Mouse (Mus musculus): ENCODE data around the gene Setdb2. TPM values are rescaled to one million over a fixed set of nuclear protein-coding genes. Genes with fewer than 3 reads are reported as not detected.
A peak's percentile ranks its signal among the peaks of the same experiment; 100 is the strongest.

Setdb2 gene
- 13.4 and 14.1 TPM in 2 replicates for polyA plus RNA-seq (2012; rRNA removed)

DNA sequence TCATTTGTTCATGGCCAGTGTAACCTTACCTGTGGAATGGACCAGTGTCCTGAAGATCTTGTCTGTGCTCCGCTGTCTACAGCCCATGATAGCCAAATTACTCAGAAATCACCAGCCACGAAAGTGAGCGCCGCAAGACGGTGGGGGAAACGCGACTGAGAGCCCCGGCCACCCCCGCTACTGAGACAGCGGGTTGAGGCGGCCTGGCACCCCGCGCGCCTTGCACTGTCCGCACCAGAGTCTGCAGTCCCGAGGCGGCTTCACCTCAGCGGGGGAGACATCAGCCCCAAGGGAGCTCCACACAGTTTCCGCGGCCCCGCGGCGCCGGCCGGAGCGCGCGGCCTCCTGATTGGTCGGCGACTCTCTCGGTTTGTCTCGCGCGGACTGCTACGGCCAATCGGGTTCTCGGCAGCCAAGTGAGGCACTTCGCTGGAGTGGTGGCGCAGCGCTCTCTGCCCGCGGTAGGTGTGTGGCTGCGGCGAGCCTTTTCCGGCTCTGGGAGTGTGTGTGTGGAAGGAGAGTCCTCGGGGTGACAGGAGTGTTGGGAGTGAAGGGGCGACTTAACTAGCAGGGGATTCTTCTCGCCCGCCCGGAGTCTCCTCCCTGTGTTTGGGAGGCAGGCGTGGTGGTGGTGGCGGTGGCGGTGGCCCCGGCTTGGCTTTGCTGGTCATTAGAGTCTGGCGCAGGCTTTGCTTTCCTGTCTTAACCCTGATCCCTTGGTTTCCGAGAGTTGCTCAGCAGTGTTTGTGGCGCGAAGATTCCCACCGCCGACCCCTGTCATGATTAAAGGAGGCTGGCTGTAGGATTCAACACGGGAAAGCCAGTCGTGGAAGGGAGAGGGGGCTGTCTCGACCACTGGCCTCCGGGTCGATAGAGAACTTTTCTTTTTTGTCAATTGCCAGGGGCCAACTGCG, at the start of gene Setdb2, which contains the start of gene Cab39l:
Gene Setdb2 (minus strand): TSS at position 327 of the 914 bp plus-strand sequence.
Gene Cab39l (plus strand): TSS at position 415 of the 914 bp plus-strand sequence.
- Histone ChIP-seq H3K4me3 (ENCODE audit: extremely low read depth, insufficient read depth, insufficient read length) (peak within 1 kb of the TSS; percentile 97), H3K27me3 (ENCODE audit: control insufficient read depth, insufficient read depth, low read length) (no peaks in the 10 kb centered on the region), H3K4me1 (ENCODE audit: control insufficient read depth, insufficient read depth, insufficient read length) (peaks cover 5% of the 10 kb centered on the region; the same call in 1 of the 2 replicates), H3K27ac (ENCODE audit: insufficient read depth, low read length) (peak within 1 kb of the TSS; percentile 96), H3K36me3 (ENCODE audit: control insufficient read depth, insufficient read depth, low read length) (peaks cover 2% of the 10 kb centered on the region)
- WGBS, result under 1% methylated on average over 66 of the region's 66 CpGs
- peak; percentile 89 for TF ChIP-seq POLR2A (IDR thresholded peaks at IDR 0.05; ENCODE audit: low read depth, low read length)
- no peak for TF ChIP-seq CTCF (IDR thresholded peaks at IDR 0.05; ENCODE audit: extremely low read depth, insufficient read depth, insufficient read length, insufficient replicate concordance)
- peak; percentile 82 to 97 for DNase-seq (ENCODE audit: low read depth in 1 of 2, low spot score in 2 of 2)

DNA sequence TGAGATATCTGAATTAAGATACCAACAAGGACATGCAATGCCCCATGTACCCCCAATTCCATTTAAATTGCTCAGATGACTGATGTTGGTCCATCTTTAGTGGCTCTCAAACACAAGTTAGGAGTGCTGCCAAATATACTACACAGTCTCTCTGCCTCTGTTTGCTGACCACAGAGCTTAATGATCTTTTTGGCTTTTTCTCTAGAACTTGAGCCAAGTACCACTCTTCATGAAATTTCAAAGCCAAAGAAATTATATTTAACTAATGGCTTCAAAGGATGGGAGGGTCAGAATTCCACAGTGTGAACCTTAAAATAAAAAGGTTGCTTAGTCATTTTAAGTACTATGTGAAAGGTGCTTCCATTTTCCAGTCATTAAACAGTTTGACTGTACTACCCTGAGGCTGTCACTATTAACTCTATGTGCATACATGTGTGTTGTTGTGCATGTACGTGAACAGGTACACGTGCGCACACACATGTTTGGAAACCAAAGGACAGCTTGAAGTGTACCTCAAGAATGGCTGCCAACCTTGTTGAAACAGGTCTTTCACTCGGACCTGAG, 44.6 kb upstream of the Setdb2 start:
- WGBS, result 97% methylated on average over 4 of the region's 4 CpGs
- H3K4me1 ChIP-seq (ENCODE audit: control insufficient read depth, insufficient read depth, insufficient read length), result no peaks in the 10 kb centered on the region
- H3K4me3 ChIP-seq (ENCODE audit: extremely low read depth, insufficient read depth, insufficient read length), result no peak overlapping the region
- H3K27ac ChIP-seq (ENCODE audit: insufficient read depth, low read length), result no peak overlapping the region
- no peaks in the 10 kb centered on the region for H3K36me3 ChIP-seq (ENCODE audit: control insufficient read depth, insufficient read depth, low read length)
- H3K27me3 ChIP-seq (ENCODE audit: control insufficient read depth, insufficient read depth, low read length), result no peaks in the 10 kb centered on the region
- no peak for DNase-seq (ENCODE audit: low read depth in 1 of 2, low spot score in 2 of 2)
- TF ChIP-seq CTCF (IDR thresholded peaks at IDR 0.05; ENCODE audit: extremely low read depth, insufficient read depth, insufficient read length, insufficient replicate concordance), result no peak

DNA sequence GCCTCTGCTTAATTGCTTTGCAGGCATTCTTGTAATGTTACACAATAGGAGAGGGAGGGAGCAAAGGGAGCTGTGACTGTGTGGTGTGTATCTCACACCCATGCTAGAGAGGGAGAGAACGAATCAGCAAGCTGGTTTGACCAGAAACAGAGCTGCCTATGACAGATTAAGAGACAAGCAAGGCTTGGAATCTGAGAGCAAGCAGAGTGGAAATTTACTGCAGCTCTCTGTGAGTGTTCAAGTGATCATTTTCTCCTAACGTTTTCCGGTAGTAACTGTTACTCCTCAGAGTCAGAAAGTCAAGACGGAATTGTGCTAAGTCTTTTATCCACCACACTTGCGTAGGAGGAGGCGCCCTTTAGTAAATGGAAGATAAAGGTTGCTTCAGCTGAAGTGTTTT, 38.0 kb upstream of the Setdb2 start:
- no peaks in the 10 kb centered on the region for H3K27me3 ChIP-seq (ENCODE audit: control insufficient read depth, insufficient read depth, low read length)
- H3K4me1 ChIP-seq (ENCODE audit: control insufficient read depth, insufficient read depth, insufficient read length), result no peaks in the 10 kb centered on the region
- H3K36me3 ChIP-seq (ENCODE audit: control insufficient read depth, insufficient read depth, low read length), result no peaks in the 10 kb centered on the region
- 86% methylated on average over 6 of the region's 6 CpGs for WGBS
- TF ChIP-seq CTCF (IDR thresholded peaks at IDR 0.05; ENCODE audit: extremely low read depth, insufficient read depth, insufficient read length, insufficient replicate concordance) (no peak), POLR2A (IDR thresholded peaks at IDR 0.05; ENCODE audit: low read depth, low read length) (no peak)
- H3K4me3 ChIP-seq (ENCODE audit: extremely low read depth, insufficient read depth, insufficient read length), result no peak overlapping the region
- no peak for DNase-seq (ENCODE audit: low read depth in 1 of 2, low spot score in 2 of 2)
- no peak overlapping the region for H3K27ac ChIP-seq (ENCODE audit: insufficient read depth, low read length)

DNA sequence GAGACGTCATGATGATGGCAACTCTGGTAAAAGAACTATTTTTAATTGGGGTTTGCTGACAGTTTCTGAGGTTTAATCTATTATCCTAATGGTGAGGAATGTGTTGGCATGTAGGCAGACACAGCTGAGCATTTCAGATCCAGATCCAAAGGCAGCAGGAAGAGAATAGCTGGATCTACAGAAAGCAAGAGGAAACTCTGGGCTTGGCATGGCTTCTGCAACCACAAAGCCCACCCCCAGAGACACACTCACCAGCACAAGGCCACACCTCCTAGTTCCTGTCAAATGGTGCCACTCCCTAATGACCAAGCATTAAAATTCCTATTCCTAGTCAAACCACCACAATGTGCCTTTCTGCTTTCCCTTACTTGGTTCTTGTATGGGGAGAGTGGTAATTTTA, 30.1 kb upstream of the Setdb2 start:
- Histone ChIP-seq H3K4me1 (ENCODE audit: control insufficient read depth, insufficient read depth, insufficient read length) (no peaks in the 10 kb centered on the region), H3K27me3 (ENCODE audit: control insufficient read depth, insufficient read depth, low read length) (no peaks in the 10 kb centered on the region), H3K4me3 (ENCODE audit: extremely low read depth, insufficient read depth, insufficient read length) (no peak overlapping the region), H3K27ac (ENCODE audit: insufficient read depth, low read length) (no peak overlapping the region), H3K36me3 (ENCODE audit: control insufficient read depth, insufficient read depth, low read length) (peaks cover 5% of the 10 kb centered on the region)
- WGBS, result 75% methylated on average over 1 of the region's 1 CpGs
- no peak for DNase-seq (ENCODE audit: low read depth in 1 of 2, low spot score in 2 of 2)
- TF ChIP-seq POLR2A (IDR thresholded peaks at IDR 0.05; ENCODE audit: low read depth, low read length) (no peak), CTCF (IDR thresholded peaks at IDR 0.05; ENCODE audit: extremely low read depth, insufficient read depth, insufficient read length, insufficient replicate concordance) (no peak)

GRCm38 (mm10) chr14:59467798-59468197, 27.1 kb upstream of the Setdb2 start:
- whole genome bisulfite sequencing, result 73% methylated on average over 1 of the region's 1 CpGs
- H3K27ac ChIP-seq (ENCODE audit: insufficient read depth, low read length), result no peak overlapping the region
- DNase-seq (ENCODE audit: low read depth in 1 of 2, low spot score in 2 of 2), result no peak
- TF ChIP-seq CTCF (IDR thresholded peaks at IDR 0.05; ENCODE audit: extremely low read depth, insufficient read depth, insufficient read length, insufficient replicate concordance) (no peak), POLR2A (IDR thresholded peaks at IDR 0.05; ENCODE audit: low read depth, low read length) (no peak)
- no peak overlapping the region for H3K4me3 ChIP-seq (ENCODE audit: extremely low read depth, insufficient read depth, insufficient read length)
- H3K27me3 ChIP-seq (ENCODE audit: control insufficient read depth, insufficient read depth, low read length), result no peaks in the 10 kb centered on the region
- no peaks in the 10 kb centered on the region for H3K4me1 ChIP-seq (ENCODE audit: control insufficient read depth, insufficient read depth, insufficient read length)
- peaks cover 9% of the 10 kb centered on the region for H3K36me3 ChIP-seq (ENCODE audit: control insufficient read depth, insufficient read depth, low read length)

DNA sequence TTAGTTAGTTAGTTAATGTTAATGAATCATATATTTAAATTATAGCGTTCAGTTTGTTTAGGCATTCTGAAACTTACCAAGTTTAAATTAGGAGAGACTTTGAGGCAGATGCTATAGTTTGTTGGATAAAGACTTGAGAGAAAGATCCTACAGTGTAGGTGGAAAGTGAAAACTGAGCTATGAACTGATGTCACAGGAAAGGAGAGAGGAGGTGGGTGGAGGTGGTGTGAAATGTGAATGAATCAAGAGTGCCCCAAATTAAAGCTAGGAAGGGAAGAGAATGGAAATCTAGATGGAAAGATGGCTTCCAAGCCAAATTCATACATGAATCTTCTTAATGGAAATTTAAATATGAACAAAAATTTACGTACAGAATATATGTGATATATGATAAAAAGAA, 25.8 kb upstream of the Setdb2 start:
- Histone ChIP-seq H3K36me3 (ENCODE audit: control insufficient read depth, insufficient read depth, low read length) (peaks cover 17% of the 10 kb centered on the region), H3K27ac (ENCODE audit: insufficient read depth, low read length) (no peak overlapping the region), H3K4me3 (ENCODE audit: extremely low read depth, insufficient read depth, insufficient read length) (no peak overlapping the region), H3K4me1 (ENCODE audit: control insufficient read depth, insufficient read depth, insufficient read length) (no peaks in the 10 kb centered on the region), H3K27me3 (ENCODE audit: control insufficient read depth, insufficient read depth, low read length) (no peaks in the 10 kb centered on the region)
- WGBS, result 97% methylated on average over 2 of the region's 2 CpGs
- DNase-seq (ENCODE audit: low read depth in 1 of 2, low spot score in 2 of 2), result no peak
- TF ChIP-seq POLR2A (IDR thresholded peaks at IDR 0.05; ENCODE audit: low read depth, low read length) (no peak), CTCF (IDR thresholded peaks at IDR 0.05; ENCODE audit: extremely low read depth, insufficient read depth, insufficient read length, insufficient replicate concordance) (no peak)

GRCm38 (mm10) chr14:59447981-59448380, 7.3 kb upstream of the Setdb2 start:
- no peak for TF ChIP-seq POLR2A (IDR thresholded peaks at IDR 0.05; ENCODE audit: low read depth, low read length)
- H3K4me3 ChIP-seq (ENCODE audit: extremely low read depth, insufficient read depth, insufficient read length), result no peak overlapping the region
- DNase-seq (ENCODE audit: low read depth in 1 of 2, low spot score in 2 of 2), result no peak

More at GRCm38 (mm10) chr14:59447981-59448380, 7.3 kb upstream of the Setdb2 start:
- Histone ChIP-seq H3K36me3 (ENCODE audit: control insufficient read depth, insufficient read depth, low read length) (no peaks in the 10 kb centered on the region), H3K27ac (ENCODE audit: insufficient read depth, low read length) (no peak overlapping the region), H3K27me3 (ENCODE audit: control insufficient read depth, insufficient read depth, low read length) (no peaks in the 10 kb centered on the region), H3K4me1 (ENCODE audit: control insufficient read depth, insufficient read depth, insufficient read length) (no peaks in the 10 kb centered on the region)
